ENCODE assay signal across 9 mouse cellular contexts in genomic region chr5:149611476-149612164, GRCm38 (mm10). TPM values are rescaled to one million over a fixed set of nuclear protein-coding genes. Genes with fewer than 3 reads are reported as not detected.
A peak's percentile ranks its signal among the peaks of the same experiment; 100 is the strongest.
DNase-seq lines count a peak whose midpoint lies in the region; ATAC-seq and TF ChIP-seq lines count a peak whose summit lies in the region.
"Had no signal": no experiment of that assay in that cellular context is flagged by ENCODE, and none has a peak within 500 bp of the region (broad histone marks: within the 10 kb centered on the region; RNA-seq: fewer than 3 reads in every experiment).

No protein-coding gene starts in this region.

- peaks cover 19% of the 10 kb centered on the region for H3K4me1 ChIP-seq in hindbrain, embryonic 15.5 days (replicated peaks)

- H3K27ac ChIP-seq in hindbrain, embryonic 15.5 days (replicated peaks), result 0 out of 2 replicates have a peak overlapping the region, but pooled peaks have one; percentile 5

- no peaks in the 10 kb centered on the region for H3K27me3 ChIP-seq in hindbrain, embryonic 15.5 days

- DNase-seq in heart, adult 18-20 months, result peak; percentile 11 to 17
- no peak for DNase-seq in heart, postnatal 4 days
- peak; percentile 42 for DNase-seq in brain, embryonic 14.5 days (ENCODE audit: low read depth)
- DNase-seq in layer of hippocampus, postnatal 10 days (ENCODE audit: low spot score in 2 of 2), result peak; percentile 49 to 64
- no peak for DNase-seq in spleen, postnatal 4 days (ENCODE audit: low spot score in 2 of 2)
- no peak for DNase-seq in urinary bladder, postnatal 25 days (ENCODE audit: low spot score)

- no peaks in the 10 kb centered on the region for H3K9me3 ChIP-seq in hindbrain, embryonic 15.5 days

- TF ChIP-seq CTCF in brain, embryonic 14.5 days (IDR thresholded peaks at IDR 0.05; ENCODE audit: borderline replicate concordance, extremely low read depth, insufficient read depth, insufficient read length), result no peak

- TF ChIP-seq POLR2A in brain, embryonic 14.5 days (IDR thresholded peaks at IDR 0.05; ENCODE audit: borderline replicate concordance, extremely low read depth, insufficient read depth, insufficient read length, poor library complexity, severe bottlenecking), result no peak

- ATAC-seq in hindbrain, embryonic 15.5 days (ENCODE audit: low FRiP score, low read depth), result no peak
- ATAC-seq in inflammation-experienced regulatory T-cells, adult 6 months, result no peak
- ATAC-seq: intestine, postnatal 0 days had no signal

- H3K4me3 ChIP-seq in hindbrain, embryonic 15.5 days, result no peak overlapping the region

- H3K9ac ChIP-seq in hindbrain, embryonic 15.5 days, result no peak overlapping the region

- peaks cover 16% of the 10 kb centered on the region for H3K36me3 ChIP-seq in hindbrain, embryonic 15.5 days

- H3K4me2 ChIP-seq in hindbrain, embryonic 15.5 days, result no peak overlapping the region

- WGBS in hindbrain, embryonic 15.5 days, result 57% methylated on average over 16 of the region's 16 CpGs

RNA-seq across cellular contexts. Expression of gene Hsph1, which starts 24.6 kb away (rescaled TPM):
- 100 to 1,000 TPM in 1 of 2 experiments, 10 to 100 TPM in 1; 97.7 to 121 TPM for total RNA-seq in heart, adult 18-20 months (2021)
- total RNA-seq in heart, postnatal 4 days (2021), result 10 to 100 TPM; 16.7 to 19.0 TPM
- polyA plus RNA-seq in brain, embryonic 14.5 days (2012; rRNA removed), result 67.6 and 99.0 TPM in 2 replicates
- polyA plus RNA-seq in hindbrain, embryonic 15.5 days (2015; fragmentation: Nextera tagmentation; extraction: Ambion mirVana), result 97.4 and 97.6 TPM in 2 replicates
- 100 to 1,000 TPM; 182 to 208 TPM for total RNA-seq in layer of hippocampus, postnatal 10 days (2021)
- 10 to 100 TPM; 15.8 to 35.5 (median 20.2) TPM for polyA plus RNA-seq in inflammation-experienced regulatory T-cells, adult 6 months (2017; shearing (Covaris generic))

Comparison
In these comparisons a context has a peak if more than half of its experiments do, and no peak if none do; other contexts are left out.
1. DNase-seq: peak in heart, adult 18-20 months (2 of 2), brain, embryonic 14.5 days (single experiment) and layer of hippocampus, postnatal 10 days (2 of 2); none in heart, postnatal 4 days (single experiment), spleen, postnatal 4 days (0 of 2) and urinary bladder, postnatal 25 days (single experiment).
2. RNA of gene Hsph1, which starts 24.6 kb away (total RNA-seq): 182 to 208 TPM in layer of hippocampus, postnatal 10 days and 97.7 to 121 TPM in heart, adult 18-20 months; 16.7 to 19.0 TPM in heart, postnatal 4 days; every median in the first group is over 4 times any median in the second.